Mouse (Mus musculus) embryonic facial prominence, embryonic 13.5 days (tissue): ENCODE measurements at regions not wholly inside any gene's neighbourhood (a gene's known extent, or its start where the extent isn't known, plus 50 kb on each side); places are given as distances from the start of the nearest gene placed in this dataset.

Experiments used
- ATAC-seq: fragments of 200-750 bp; cut with Nextera tagmentation; 2 replicates; pipeline ENCODE4 v1.8.0; 2017; ENCODE audit warnings: low read depth; ENCODE audit not compliant: insufficient number of reproducible peaks, insufficient read depth, low FRiP score, low TSS enrichment
- H3K27ac ChIP-seq: fragments of 300-500 bp; sonication (generic); 2 replicates; pipeline ENCODE4 v1.5.1; 2015; ENCODE audit warnings: moderate library complexity, mild to moderate bottlenecking, inconsistent platforms
- H3K27me3 ChIP-seq: fragments of 300-500 bp; sonication (generic); 2 replicates; pipeline ENCODE4 v1.6.1; 2015; ENCODE audit warnings: mild to moderate bottlenecking, inconsistent platforms
- H3K36me3 ChIP-seq: fragments of 300-500 bp; sonication (generic); 2 replicates; pipeline ENCODE4 v1.6.1; 2015; ENCODE audit warnings: mild to moderate bottlenecking, inconsistent platforms
- H3K4me1 ChIP-seq: fragments of 300-500 bp; sonication (generic); 2 replicates; pipeline ENCODE4 v1.6.1; 2015; ENCODE audit warnings: inconsistent platforms
- H3K4me2 ChIP-seq: fragments of 300-500 bp; sonication (generic); 2 replicates; pipeline ENCODE4 v1.6.1; 2015; ENCODE audit warnings: moderate library complexity, mild to moderate bottlenecking, inconsistent platforms
- H3K4me3 ChIP-seq: fragments of 300-500 bp; sonication (generic); 2 replicates; pipeline ENCODE4 v1.5.1; 2015; ENCODE audit warnings: mild to moderate bottlenecking, inconsistent platforms
- H3K9ac ChIP-seq: fragments of 300-500 bp; sonication (generic); 2 replicates; pipeline ENCODE4 v1.6.1; 2015; ENCODE audit warnings: mild to moderate bottlenecking, inconsistent platforms
- H3K9me3 ChIP-seq: fragments of 300-500 bp; sonication (generic); 2 replicates; pipeline ENCODE4 v1.6.1; 2016; ENCODE audit warnings: inconsistent platforms
- WGBS: fragments of 180-500 bp; shearing (Covaris S2); methylation state at CpG from one replicate; pipeline ENCODE4 v1.1.7; 2015; ENCODE audit warnings: mixed read lengths; 5-methylcytosine and 5-hydroxymethylcytosine counted together

- no peak overlapping the region for H3K4me2 ChIP-seq
- no peaks in the 10 kb centered on the region for H3K27me3 ChIP-seq
- no peak overlapping the region for H3K9ac ChIP-seq
- H3K4me1 ChIP-seq: no peaks in the 10 kb centered on the region
- H3K27ac ChIP-seq: no peak overlapping the region
- H3K4me3 ChIP-seq: no peak overlapping the region
- ATAC-seq: no peak
- H3K36me3 ChIP-seq: no peaks in the 10 kb centered on the region
- H3K9me3 ChIP-seq: no peaks in the 10 kb centered on the region
These were observed 725.0 kb upstream of the Kirrel3 start for GRCm38 (mm10) chr9:33760701-33761100.

- H3K27ac ChIP-seq: no peak overlapping the region
- no peaks in the 10 kb centered on the region for H3K36me3 ChIP-seq
- H3K4me1 ChIP-seq: no peaks in the 10 kb centered on the region
- H3K9ac ChIP-seq: no peak overlapping the region
- H3K4me2 ChIP-seq: no peak overlapping the region
- no peak for ATAC-seq
- H3K9me3 ChIP-seq: no peaks in the 10 kb centered on the region
- H3K27me3 ChIP-seq: no peaks in the 10 kb centered on the region
- 75% methylated on average over 2 of the region's 2 CpGs for WGBS
- no peak overlapping the region for H3K4me3 ChIP-seq
These were observed 719.5 kb upstream of the Kirrel3 start for GRCm38 (mm10) chr9:33766235-33766634.

GRCm38 (mm10) chr9:33769811-33770210 is 715.9 kb upstream of the Kirrel3 start:
- no peak for ATAC-seq

GRCm38 (mm10) chr9:33774178-33774577 is 711.5 kb upstream of the Kirrel3 start:
- H3K27ac ChIP-seq: no peak overlapping the region
- no peak overlapping the region for H3K9ac ChIP-seq
- H3K9me3 ChIP-seq: no peaks in the 10 kb centered on the region
- no peak overlapping the region for H3K4me3 ChIP-seq
- no peaks in the 10 kb centered on the region for H3K36me3 ChIP-seq
- no peak for ATAC-seq
- no peaks in the 10 kb centered on the region for H3K27me3 ChIP-seq
- WGBS: 72% methylated on average over 5 of the region's 5 CpGs
- H3K4me1 ChIP-seq: no peaks in the 10 kb centered on the region
- no peak overlapping the region for H3K4me2 ChIP-seq

More at GRCm38 (mm10) chr9:33769811-33770210, 715.9 kb upstream of the Kirrel3 start:
- H3K27ac ChIP-seq: no peak overlapping the region
- H3K27me3 ChIP-seq: no peaks in the 10 kb centered on the region
- WGBS: 91% methylated on average over 2 of the region's 2 CpGs
- no peak overlapping the region for H3K9ac ChIP-seq
- H3K36me3 ChIP-seq: no peaks in the 10 kb centered on the region
- H3K4me1 ChIP-seq: no peaks in the 10 kb centered on the region
- no peak overlapping the region for H3K4me3 ChIP-seq
- H3K9me3 ChIP-seq: no peaks in the 10 kb centered on the region
- no peak overlapping the region for H3K4me2 ChIP-seq

GRCm38 (mm10) chr9:33790617-33791016 is 695.1 kb upstream of the Kirrel3 start:
- H3K4me1 ChIP-seq: no peaks in the 10 kb centered on the region
- H3K27me3 ChIP-seq: no peaks in the 10 kb centered on the region
- H3K9me3 ChIP-seq: no peaks in the 10 kb centered on the region
- no peak overlapping the region for H3K27ac ChIP-seq
- 51% methylated on average over 4 of the region's 4 CpGs for WGBS
- no peaks in the 10 kb centered on the region for H3K36me3 ChIP-seq
- ATAC-seq: no peak
- no peak overlapping the region for H3K4me3 ChIP-seq
- H3K4me2 ChIP-seq: no peak overlapping the region
- H3K9ac ChIP-seq: no peak overlapping the region

GRCm38 (mm10) chr9:33800250-33800649 is 685.4 kb upstream of the Kirrel3 start:
- no peak overlapping the region for H3K27ac ChIP-seq
- 56% methylated on average over 6 of the region's 6 CpGs for WGBS
- H3K27me3 ChIP-seq: no peaks in the 10 kb centered on the region
- no peak overlapping the region for H3K9ac ChIP-seq
- no peaks in the 10 kb centered on the region for H3K9me3 ChIP-seq
- H3K4me1 ChIP-seq: peaks cover 2% of the 10 kb centered on the region; the same call in 1 of the 2 replicates
- no peaks in the 10 kb centered on the region for H3K36me3 ChIP-seq
- H3K4me2 ChIP-seq: no peak overlapping the region
- H3K4me3 ChIP-seq: no peak overlapping the region
- ATAC-seq: no peak

- no peak overlapping the region for H3K27ac ChIP-seq
- ATAC-seq: no peak
- 34% methylated on average over 1 of the region's 1 CpGs for WGBS
These were observed 684.9 kb upstream of the Kirrel3 start for GRCm38 (mm10) chr9:33800763-33801162.

GRCm38 (mm10) chr9:33814739-33815368 is 670.8 kb upstream of the Kirrel3 start:
- H3K27me3 ChIP-seq: no peaks in the 10 kb centered on the region
- H3K4me1 ChIP-seq: no peaks in the 10 kb centered on the region
- H3K27ac ChIP-seq: no peak overlapping the region
- H3K36me3 ChIP-seq: no peaks in the 10 kb centered on the region
- no peak overlapping the region for H3K4me2 ChIP-seq
- no peak overlapping the region for H3K4me3 ChIP-seq
- 78% methylated on average over 5 of the region's 5 CpGs for WGBS
- ATAC-seq: no peak
- no peaks in the 10 kb centered on the region for H3K9me3 ChIP-seq
- no peak overlapping the region for H3K9ac ChIP-seq

More at GRCm38 (mm10) chr9:33800763-33801162, 684.9 kb upstream of the Kirrel3 start:
- Histone ChIP-seq H3K36me3 (no peaks in the 10 kb centered on the region), H3K4me1 (peaks cover 2% of the 10 kb centered on the region; the same call in 1 of the 2 replicates), H3K4me3 (no peak overlapping the region), H3K27me3 (no peaks in the 10 kb centered on the region), H3K9ac (no peak overlapping the region), H3K4me2 (no peak overlapping the region), H3K9me3 (no peaks in the 10 kb centered on the region)

GRCm38 (mm10) chr9:33822574-33823394 is 662.9 kb upstream of the Kirrel3 start:
- Histone ChIP-seq H3K4me3 (no peak overlapping the region), H3K27me3 (no peaks in the 10 kb centered on the region), H3K27ac (no peak overlapping the region), H3K9ac (no peak overlapping the region), H3K36me3 (no peaks in the 10 kb centered on the region), H3K4me2 (no peak overlapping the region), H3K4me1 (no peaks in the 10 kb centered on the region), H3K9me3 (no peaks in the 10 kb centered on the region)
- no peak for ATAC-seq
- WGBS: 73% methylated on average over 9 of the region's 9 CpGs

GRCm38 (mm10) chr9:33826116-33826515 is 659.6 kb upstream of the Kirrel3 start:
- no peak overlapping the region for H3K4me2 ChIP-seq
- no peaks in the 10 kb centered on the region for H3K36me3 ChIP-seq
- WGBS: 75% methylated on average over 4 of the region's 4 CpGs
- H3K9me3 ChIP-seq: no peaks in the 10 kb centered on the region
- no peak for ATAC-seq
- no peak overlapping the region for H3K9ac ChIP-seq
- no peak overlapping the region for H3K4me3 ChIP-seq
- H3K27me3 ChIP-seq: no peaks in the 10 kb centered on the region
- H3K4me1 ChIP-seq: no peaks in the 10 kb centered on the region
- no peak overlapping the region for H3K27ac ChIP-seq

GRCm38 (mm10) chr9:33827409-33827808 is 658.3 kb upstream of the Kirrel3 start:
- Histone ChIP-seq H3K9me3 (no peaks in the 10 kb centered on the region), H3K9ac (no peak overlapping the region), H3K27ac (no peak overlapping the region), H3K27me3 (no peaks in the 10 kb centered on the region), H3K4me1 (no peaks in the 10 kb centered on the region), H3K36me3 (no peaks in the 10 kb centered on the region), H3K4me2 (no peak overlapping the region), H3K4me3 (no peak overlapping the region)
- no peak for ATAC-seq
- WGBS: 80% methylated on average over 2 of the region's 2 CpGs
